Mouse (Mus musculus) 3134 (cell line): ENCODE results near the gene Rgl3.
A peak's percentile ranks its signal among the peaks of the same experiment; 100 is the strongest.

ENCODE experiments used
- DNase-seq: peaks from one replicate; pipeline ENCODE4 v3.0.0-alpha.2; 2011; ENCODE audit warnings: low spot score; ENCODE audit not compliant: insufficient read length; ENCODE audit errors: extremely low read depth

The Rgl3 gene

GRCm38 (mm10) chr9:21951977-21952376 is 37.3 kb downstream of the Rgl3 start:
- DNase-seq = no peak

- DNase-seq = peak; percentile 52
Observed at GRCm38 (mm10) chr9:21950322-21950721, 38.9 kb downstream of the Rgl3 start.

GRCm38 (mm10) chr9:21948790-21949189 is 40.5 kb downstream of the Rgl3 start:
- no peak for DNase-seq

GRCm38 (mm10) chr9:21948146-21948545 is 41.1 kb downstream of the Rgl3 start:
- no peak for DNase-seq

- no peak for DNase-seq
Observed at GRCm38 (mm10) chr9:21947540-21948130, 41.6 kb downstream of the Rgl3 start.

- DNase-seq = no peak
Observed at GRCm38 (mm10) chr9:21944267-21944666, 45.0 kb downstream of the Rgl3 start.

GRCm38 (mm10) chr9:21943638-21944037 is 45.6 kb downstream of the Rgl3 start:
- DNase-seq = no peak

- no peak for DNase-seq
Observed at GRCm38 (mm10) chr9:21943046-21943445, 46.2 kb downstream of the Rgl3 start.

GRCm38 (mm10) chr9:21938234-21938855 is 50.9 kb downstream of the Rgl3 start:
- no peak for DNase-seq

- DNase-seq = no peak
Observed at GRCm38 (mm10) chr9:21937711-21938175, 51.5 kb downstream of the Rgl3 start.

GRCm38 (mm10) chr9:21936692-21937570 is 52.3 kb downstream of the Rgl3 start, which contains the start of gene Plppr2:
Gene Plppr2 (plus strand): TSS chr9:21937033.
- peak; percentile 81 for DNase-seq

- DNase-seq = no peak
Observed at GRCm38 (mm10) chr9:21935466-21936131, 53.6 kb downstream of the Rgl3 start.

- no peak for DNase-seq
Observed at GRCm38 (mm10) chr9:21934021-21934420, 55.2 kb downstream of the Rgl3 start.

GRCm38 (mm10) chr9:21932445-21933137 is 56.7 kb downstream of the Rgl3 start:
- no peak for DNase-seq

GRCm38 (mm10) chr9:21932006-21932405 is 57.2 kb downstream of the Rgl3 start:
- DNase-seq = no peak

GRCm38 (mm10) chr9:21929208-21929607 is 60.0 kb downstream of the Rgl3 start:
- no peak for DNase-seq

GRCm38 (mm10) chr9:21927208-21927753 is 62.0 kb downstream of the Rgl3 start, which contains the start of the genes Ccdc159 and Tmem205:
Gene Ccdc159 (plus strand): TSS chr9:21927471.
Gene Tmem205 (minus strand): TSS chr9:21927556.
- peak; percentile 96 for DNase-seq

GRCm38 (mm10) chr9:21926784-21927183 is 62.5 kb downstream of the Rgl3 start:
- no peak for DNase-seq

- DNase-seq = no peak
Observed at GRCm38 (mm10) chr9:21926155-21926554, 63.1 kb downstream of the Rgl3 start.

- DNase-seq = no peak
Observed at GRCm38 (mm10) chr9:21925506-21925905, 63.7 kb downstream of the Rgl3 start.
